Mouse (Mus musculus): ENCODE measurements around the gene Large2. TPM values are rescaled to one million over a fixed set of nuclear protein-coding genes. Genes with fewer than 3 reads are reported as not detected.
A peak's percentile ranks its signal among the peaks of the same experiment; 100 is the strongest.

Gene Large2
- total and polyA plus RNA-seq, 2 experiments from 2014 or later, result 1.4 to 1.6 TPM

GRCm38 (mm10) chr2:92364086-92364485 is 10.6 kb downstream of the Large2 start:
- DNase-seq (ENCODE audit: low spot score) (no peak), ATAC-seq (ENCODE audit: low FRiP score) (no peak)
- TF ChIP-seq CTCF (IDR thresholded peaks at IDR 0.05), result no peak
- Histone ChIP-seq H3K27ac (ENCODE audit: low read depth, low read length) (no peak overlapping the region), H3K4me1 (ENCODE audit: insufficient read depth, low read length) (no peaks in the 10 kb centered on the region), H3K36me3 (ENCODE audit: insufficient read depth, low read length) (peaks cover 36% of the 10 kb centered on the region), H3K9me3 (ENCODE audit: low read length) (no peaks in the 10 kb centered on the region), H3K4me3 (ENCODE audit: low read depth, low read length) (no peak overlapping the region), H3K9ac (replicated peaks; ENCODE audit: low read length, poor library complexity, severe bottlenecking) (no peak overlapping the region), H3K27me3 (ENCODE audit: insufficient read depth, low read length) (peaks cover 1% of the 10 kb centered on the region; the same call in 1 of the 2 replicates), H3K4me2 (ENCODE audit: low read depth, low read length, poor library complexity, severe bottlenecking) (no peak overlapping the region)
- WGBS, result 86% methylated on average over 4 of the region's 4 CpGs

- DNase-seq (ENCODE audit: low spot score), result no peak
- no peaks in the 10 kb centered on the region for H3K27me3 ChIP-seq (ENCODE audit: insufficient read depth, low read length)
- WGBS, result over 99% methylated on average over 6 of the region's 6 CpGs
- no peak overlapping the region for H3K4me2 ChIP-seq (ENCODE audit: low read depth, low read length, poor library complexity, severe bottlenecking)
- H3K9ac ChIP-seq (replicated peaks; ENCODE audit: low read length, poor library complexity, severe bottlenecking), result no peak overlapping the region
- no peak overlapping the region for H3K4me3 ChIP-seq (ENCODE audit: low read depth, low read length)
- no peaks in the 10 kb centered on the region for H3K9me3 ChIP-seq (ENCODE audit: low read length)
- H3K27ac ChIP-seq (ENCODE audit: low read depth, low read length), result no peak overlapping the region
- no peak for ATAC-seq (ENCODE audit: low FRiP score)
- H3K4me1 ChIP-seq (ENCODE audit: insufficient read depth, low read length), result no peaks in the 10 kb centered on the region
- peaks cover 48% of the 10 kb centered on the region for H3K36me3 ChIP-seq (ENCODE audit: insufficient read depth, low read length)
- no peak for TF ChIP-seq CTCF (IDR thresholded peaks at IDR 0.05)
Observed at GRCm38 (mm10) chr2:92362571-92363228, 12.0 kb downstream of the Large2 start.

- Histone ChIP-seq H3K27me3 (ENCODE audit: insufficient read depth, low read length) (no peaks in the 10 kb centered on the region), H3K4me1 (ENCODE audit: insufficient read depth, low read length) (no peaks in the 10 kb centered on the region), H3K9me3 (ENCODE audit: low read length) (no peaks in the 10 kb centered on the region), H3K36me3 (ENCODE audit: insufficient read depth, low read length) (peaks cover 53% of the 10 kb centered on the region), H3K9ac (replicated peaks; ENCODE audit: low read length, poor library complexity, severe bottlenecking) (no peak overlapping the region), H3K4me3 (ENCODE audit: low read depth, low read length) (no peak overlapping the region), H3K27ac (ENCODE audit: low read depth, low read length) (no peak overlapping the region), H3K4me2 (ENCODE audit: low read depth, low read length, poor library complexity, severe bottlenecking) (no peak overlapping the region)
- ATAC-seq (ENCODE audit: low FRiP score), result no peak
- WGBS, result 78% methylated on average over 8 of the region's 8 CpGs
- no peak for TF ChIP-seq CTCF (IDR thresholded peaks at IDR 0.05)
- no peak for DNase-seq (ENCODE audit: low spot score)
Observed at GRCm38 (mm10) chr2:92361795-92362194, 12.9 kb downstream of the Large2 start.

GRCm38 (mm10) chr2:92360893-92361292 is 13.8 kb downstream of the Large2 start:
- ATAC-seq (ENCODE audit: low FRiP score), result no peak
- H3K4me1 ChIP-seq (ENCODE audit: insufficient read depth, low read length), result no peaks in the 10 kb centered on the region

GRCm38 (mm10) chr2:92360186-92360823 is 14.4 kb downstream of the Large2 start:
- ATAC-seq (ENCODE audit: low FRiP score) (no peak), DNase-seq (ENCODE audit: low spot score) (peak; percentile 64)
- H3K9me3 ChIP-seq (ENCODE audit: low read length), result no peaks in the 10 kb centered on the region
- no peaks in the 10 kb centered on the region for H3K4me1 ChIP-seq (ENCODE audit: insufficient read depth, low read length)
- no peak overlapping the region for H3K9ac ChIP-seq (replicated peaks; ENCODE audit: low read length, poor library complexity, severe bottlenecking)
- H3K4me2 ChIP-seq (ENCODE audit: low read depth, low read length, poor library complexity, severe bottlenecking), result no peak overlapping the region
- WGBS, result 62% methylated on average over 25 of the region's 25 CpGs
- no peak overlapping the region for H3K4me3 ChIP-seq (ENCODE audit: low read depth, low read length)
- peaks cover 54% of the 10 kb centered on the region for H3K36me3 ChIP-seq (ENCODE audit: insufficient read depth, low read length)
- no peak overlapping the region for H3K27ac ChIP-seq (ENCODE audit: low read depth, low read length)
- H3K27me3 ChIP-seq (ENCODE audit: insufficient read depth, low read length), result no peaks in the 10 kb centered on the region
- TF ChIP-seq CTCF (IDR thresholded peaks at IDR 0.05), result no peak

More at GRCm38 (mm10) chr2:92360893-92361292, 13.8 kb downstream of the Large2 start:
- Histone ChIP-seq H3K9me3 (ENCODE audit: low read length) (no peaks in the 10 kb centered on the region), H3K4me2 (ENCODE audit: low read depth, low read length, poor library complexity, severe bottlenecking) (no peak overlapping the region), H3K9ac (replicated peaks; ENCODE audit: low read length, poor library complexity, severe bottlenecking) (no peak overlapping the region), H3K36me3 (ENCODE audit: insufficient read depth, low read length) (peaks cover 54% of the 10 kb centered on the region), H3K4me3 (ENCODE audit: low read depth, low read length) (no peak overlapping the region), H3K27ac (ENCODE audit: low read depth, low read length) (no peak overlapping the region), H3K27me3 (ENCODE audit: insufficient read depth, low read length) (no peaks in the 10 kb centered on the region)
- 25% methylated on average over 11 of the region's 12 CpGs for WGBS
- no peak for TF ChIP-seq CTCF (IDR thresholded peaks at IDR 0.05)
- DNase-seq (ENCODE audit: low spot score), result no peak

GRCm38 (mm10) chr2:92359301-92359700 is 15.4 kb downstream of the Large2 start:
- DNase-seq (ENCODE audit: low spot score) (no peak), ATAC-seq (ENCODE audit: low FRiP score) (no peak)
- Histone ChIP-seq H3K9ac (replicated peaks; ENCODE audit: low read length, poor library complexity, severe bottlenecking) (no peak overlapping the region), H3K36me3 (ENCODE audit: insufficient read depth, low read length) (peaks cover 51% of the 10 kb centered on the region), H3K9me3 (ENCODE audit: low read length) (no peaks in the 10 kb centered on the region), H3K4me1 (ENCODE audit: insufficient read depth, low read length) (no peaks in the 10 kb centered on the region), H3K27me3 (ENCODE audit: insufficient read depth, low read length) (no peaks in the 10 kb centered on the region), H3K4me3 (ENCODE audit: low read depth, low read length) (no peak overlapping the region), H3K4me2 (ENCODE audit: low read depth, low read length, poor library complexity, severe bottlenecking) (no peak overlapping the region), H3K27ac (ENCODE audit: low read depth, low read length) (no peak overlapping the region)
- TF ChIP-seq CTCF (IDR thresholded peaks at IDR 0.05), result no peak
- 82% methylated on average over 2 of the region's 2 CpGs for WGBS
